In the genomic region with DNA sequence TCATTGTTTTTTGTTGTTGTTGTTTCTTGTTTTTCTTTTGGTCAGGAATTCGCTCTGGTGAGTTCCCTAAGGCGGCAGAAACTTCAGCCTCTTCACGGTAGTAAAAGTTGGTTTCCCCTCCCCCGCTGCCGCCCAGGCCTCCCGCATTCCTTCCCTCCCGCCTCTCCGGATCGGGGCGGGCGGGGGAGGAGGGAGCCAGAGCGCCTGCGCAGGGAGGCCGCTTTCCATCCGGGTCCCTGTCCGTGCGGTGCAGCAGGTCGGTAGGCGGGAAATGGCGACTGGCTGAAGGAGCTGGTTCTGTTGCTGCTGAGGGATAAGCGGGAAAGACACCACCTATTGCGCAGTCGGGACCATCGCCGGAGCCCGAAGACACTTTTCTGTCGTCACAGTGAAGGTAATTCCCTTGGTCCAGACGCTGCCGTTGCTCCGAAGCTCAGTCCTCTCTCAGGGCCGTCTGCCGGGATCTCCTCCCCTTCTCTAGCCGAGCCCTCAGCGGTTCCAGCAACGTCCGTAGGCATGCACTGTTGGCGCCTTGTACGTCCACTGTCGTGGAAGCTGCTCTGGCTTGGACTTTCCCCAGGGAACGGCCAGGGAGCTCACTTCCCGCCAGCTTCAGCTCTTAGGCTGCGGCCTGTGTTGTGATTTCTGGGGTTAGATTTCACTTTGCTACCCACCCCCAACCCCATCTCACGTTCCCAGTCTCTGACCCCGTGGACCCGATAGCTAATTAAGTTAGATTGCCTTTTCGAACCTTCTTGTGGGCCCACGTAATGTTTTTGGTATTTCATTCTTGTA, we compare ENCODE assay signal across 8 mouse cellular contexts. TPM values are rescaled to one million over a fixed set of nuclear protein-coding genes. Genes with fewer than 3 reads are reported as not detected.
DNase-seq lines count a peak whose midpoint lies in the region; TF ChIP-seq lines count a peak whose summit lies in the region.

No protein-coding gene starts in this region.

- TF ChIP-seq CTCF in gastrocnemius, adult 2 months (IDR thresholded peaks at IDR 0.05), result no peak

- peaks cover 25% of the 10 kb centered on the region for H3K4me1 ChIP-seq in megakaryocyte, embryonic 14.5 days

- intact Hi-C loops in gastrocnemius, adult 2 months (cut with DNase I), result loop anchor here (5.0 kb wide), 1 partner anchor 71 kb away; a partner anchor contains a TSS

- DNase-seq in WW6 (ENCODE audit: low read depth, low spot score), result peak; percentile 81
- DNase-seq in cerebellum, postnatal 4 days (ENCODE audit: low spot score in 2 of 2), result peak; percentile 95 to 97
- peak; percentile 97 for DNase-seq in gastrocnemius, adult 2 months
- peak; percentile 26 for DNase-seq in hindlimb bud, embryonic 11.5 days (ENCODE audit: extremely low spot score, low read depth, low spot score)
- DNase-seq in left cerebral cortex, adult 8-10 months (ENCODE audit: low spot score in 2 of 2), result peak; percentile 2 to 94
- peak; percentile 96 to 97 for DNase-seq in right cerebral cortex, postnatal 10 days (ENCODE audit: low spot score in 2 of 2)
- DNase-seq in urinary bladder, postnatal 25 days (ENCODE audit: low spot score), result peak; percentile 95

- H3K36me3 ChIP-seq in megakaryocyte, embryonic 14.5 days (replicated peaks; ENCODE audit: low read length), result peaks cover 13% of the 10 kb centered on the region

- peak overlapping the region; percentile 93 for H3K27ac ChIP-seq in gastrocnemius, adult 2 months

- H3K9me3 ChIP-seq in megakaryocyte, embryonic 14.5 days, result no peaks in the 10 kb centered on the region

- peak overlapping the region; percentile 83 for H3K4me3 ChIP-seq in gastrocnemius, adult 2 months
- peak overlapping the region; percentile 99 for H3K4me3 ChIP-seq in megakaryocyte, embryonic 14.5 days (replicated peaks)

- H3K27me3 ChIP-seq in megakaryocyte, embryonic 14.5 days (replicated peaks), result no peaks in the 10 kb centered on the region

RNA-seq across cellular contexts. Expression of a gene that starts 0.5 kb away (rescaled TPM):
- not detected for total RNA-seq in gastrocnemius, adult 2 months (2021)
- under 1 TPM in 2 of 4 experiments, not detected in 2; 0.16 to 0.41 TPM for total RNA-seq in left cerebral cortex, adult 8-10 months (2022)
- polyA plus RNA-seq in megakaryocyte, embryonic 14.5 days (2012; ENCODE audit: insufficient read depth, low replicate concordance), result not detected in 2 replicates

RNA-seq across cellular contexts. Expression of a gene that starts 0.6 kb away (rescaled TPM):
- 1 to 10 TPM; 6.7 to 9.4 TPM for total RNA-seq in gastrocnemius, adult 2 months (2021)
- total RNA-seq in left cerebral cortex, adult 8-10 months (2022), result 10 to 100 TPM; 34.7 to 39.3 (median 35.7) TPM
- 0.40 TPM in 1 of 2 replicates, not detected in the other for polyA plus RNA-seq in megakaryocyte, embryonic 14.5 days (2012; ENCODE audit: insufficient read depth, low replicate concordance)

Comparison
In these comparisons a context has a peak if more than half of its experiments do, and no peak if none do; other contexts are left out.
1. Peak in every context shown above with its lines: DNase-seq, H3K4me3 ChIP-seq and H3K27ac ChIP-seq.
2. DNase-seq: peak in every context shown above with its lines; median percentile 97 in gastrocnemius, adult 2 months; 96 in right cerebral cortex, postnatal 10 days; 96 in cerebellum, postnatal 4 days; 95 in urinary bladder, postnatal 25 days; 81 in WW6; 48 in left cerebral cortex, adult 8-10 months; 26 in hindlimb bud, embryonic 11.5 days.